Mouse (Mus musculus): ENCODE data around the gene Kank4. TPM values are rescaled to one million over a fixed set of nuclear protein-coding genes. Genes with fewer than 3 reads are reported as not detected.
A peak's percentile ranks its signal among the peaks of the same experiment; 100 is the strongest.

Gene Kank4
- polyA plus RNA-seq, 1 experiment from 2014 or later: 0.08 TPM

GRCm38 (mm10) chr4:98790721-98791120 lies 26.6 kb downstream of the Kank4 start:
- Histone ChIP-seq H3K36me3 (replicated peaks; ENCODE audit: insufficient read depth, low read length) (no peaks in the 10 kb centered on the region), H3K9ac (replicated peaks) (no peak overlapping the region)
- 59% methylated on average over 1 of the region's 1 CpGs for WGBS (ENCODE audit: insufficient replicate concordance)

GRCm38 (mm10) chr4:98789861-98790311 lies 27.5 kb downstream of the Kank4 start:
- DNase-seq (no peak), ATAC-seq (no peak)
- Histone ChIP-seq H3K9ac (replicated peaks) (no peak overlapping the region), H3K9me3 (ENCODE audit: low read length) (no peaks in the 10 kb centered on the region), H3K4me1 (ENCODE audit: insufficient read depth) (0 out of 2 replicates have a peak, but pooled peaks cover 2% of the 10 kb centered on the region), H3K4me3 (ENCODE audit: low read depth, low read length) (no peak overlapping the region), H3K27ac (ENCODE audit: low read depth) (no peak overlapping the region), H3K27me3 (ENCODE audit: insufficient read depth, low read length) (no peaks in the 10 kb centered on the region), H3K36me3 (replicated peaks; ENCODE audit: insufficient read depth, low read length) (no peaks in the 10 kb centered on the region), H3K4me2 (ENCODE audit: low read depth, low read length) (peak overlapping the region; percentile 45)
- WGBS (ENCODE audit: insufficient replicate concordance): 8% methylated on average over 10 of the region's 10 CpGs
- no peak for TF ChIP-seq EP300 (IDR thresholded peaks at IDR 0.05; ENCODE audit: low read depth)
- no peak for TF ChIP-seq CTCF (IDR thresholded peaks at IDR 0.05; ENCODE audit: low read depth)

More at GRCm38 (mm10) chr4:98790721-98791120, 26.6 kb downstream of the Kank4 start:
- Histone ChIP-seq H3K9me3 (ENCODE audit: low read length) (no peaks in the 10 kb centered on the region), H3K4me3 (ENCODE audit: low read depth, low read length) (no peak overlapping the region), H3K27me3 (ENCODE audit: insufficient read depth, low read length) (no peaks in the 10 kb centered on the region), H3K4me1 (ENCODE audit: insufficient read depth) (0 out of 2 replicates have a peak, but pooled peaks cover 2% of the 10 kb centered on the region), H3K27ac (ENCODE audit: low read depth) (no peak overlapping the region), H3K4me2 (ENCODE audit: low read depth, low read length) (no peak overlapping the region)
- no peak for ATAC-seq
- DNase-seq: no peak
- TF ChIP-seq CTCF (IDR thresholded peaks at IDR 0.05; ENCODE audit: low read depth): no peak
- no peak for TF ChIP-seq EP300 (IDR thresholded peaks at IDR 0.05; ENCODE audit: low read depth)

- TF ChIP-seq EP300 (IDR thresholded peaks at IDR 0.05; ENCODE audit: low read depth) (no peak), CTCF (IDR thresholded peaks at IDR 0.05; ENCODE audit: low read depth) (no peak)
- H3K4me1 ChIP-seq (ENCODE audit: insufficient read depth): 0 out of 2 replicates have a peak, but pooled peaks cover 2% of the 10 kb centered on the region
- H3K36me3 ChIP-seq (replicated peaks; ENCODE audit: insufficient read depth, low read length): no peaks in the 10 kb centered on the region
- peak overlapping the region; percentile 45 for H3K4me2 ChIP-seq (ENCODE audit: low read depth, low read length)
- no peak overlapping the region for H3K9ac ChIP-seq (replicated peaks)
- H3K27ac ChIP-seq (ENCODE audit: low read depth): no peak overlapping the region
- WGBS (ENCODE audit: insufficient replicate concordance): 67% methylated on average over 7 of the region's 7 CpGs
- H3K27me3 ChIP-seq (ENCODE audit: insufficient read depth, low read length): no peaks in the 10 kb centered on the region
- ATAC-seq (no peak), DNase-seq (no peak)
- no peak overlapping the region for H3K4me3 ChIP-seq (ENCODE audit: low read depth, low read length)
- no peaks in the 10 kb centered on the region for H3K9me3 ChIP-seq (ENCODE audit: low read length)
These were observed 28.1 kb downstream of the Kank4 start for GRCm38 (mm10) chr4:98789133-98789765.

GRCm38 (mm10) chr4:98786281-98786680 lies 31.1 kb downstream of the Kank4 start:
- WGBS (ENCODE audit: insufficient replicate concordance): 40% methylated on average over 3 of the region's 3 CpGs
- Histone ChIP-seq H3K27ac (ENCODE audit: low read depth) (no peak overlapping the region), H3K4me3 (ENCODE audit: low read depth, low read length) (no peak overlapping the region), H3K9ac (replicated peaks) (no peak overlapping the region), H3K4me1 (ENCODE audit: insufficient read depth) (0 out of 2 replicates have a peak, but pooled peaks cover 2% of the 10 kb centered on the region), H3K36me3 (replicated peaks; ENCODE audit: insufficient read depth, low read length) (no peaks in the 10 kb centered on the region), H3K4me2 (ENCODE audit: low read depth, low read length) (no peak overlapping the region), H3K9me3 (ENCODE audit: low read length) (no peaks in the 10 kb centered on the region), H3K27me3 (ENCODE audit: insufficient read depth, low read length) (no peaks in the 10 kb centered on the region)
- ATAC-seq (no peak), DNase-seq (no peak)
- TF ChIP-seq CTCF (IDR thresholded peaks at IDR 0.05; ENCODE audit: low read depth) (no peak), EP300 (IDR thresholded peaks at IDR 0.05; ENCODE audit: low read depth) (no peak)

- H3K4me3 ChIP-seq (ENCODE audit: low read depth, low read length): no peak overlapping the region
- H3K4me2 ChIP-seq (ENCODE audit: low read depth, low read length): no peak overlapping the region
- H3K27ac ChIP-seq (ENCODE audit: low read depth): no peak overlapping the region
- no peaks in the 10 kb centered on the region for H3K9me3 ChIP-seq (ENCODE audit: low read length)
- H3K36me3 ChIP-seq (replicated peaks; ENCODE audit: insufficient read depth, low read length): no peaks in the 10 kb centered on the region
- no peaks in the 10 kb centered on the region for H3K27me3 ChIP-seq (ENCODE audit: insufficient read depth, low read length)
- H3K4me1 ChIP-seq (ENCODE audit: insufficient read depth): 0 out of 2 replicates have a peak, but pooled peaks cover 2% of the 10 kb centered on the region
- no peak for ATAC-seq
- 40% methylated on average over 8 of the region's 8 CpGs for WGBS (ENCODE audit: insufficient replicate concordance)
- no peak overlapping the region for H3K9ac ChIP-seq (replicated peaks)
- no peak for DNase-seq
- no peak for TF ChIP-seq CTCF (IDR thresholded peaks at IDR 0.05; ENCODE audit: low read depth)
- no peak for TF ChIP-seq EP300 (IDR thresholded peaks at IDR 0.05; ENCODE audit: low read depth)
These were observed 31.5 kb downstream of the Kank4 start for GRCm38 (mm10) chr4:98785851-98786250.

- TF ChIP-seq EP300 (IDR thresholded peaks at IDR 0.05; ENCODE audit: low read depth): no peak
- no peak for TF ChIP-seq CTCF (IDR thresholded peaks at IDR 0.05; ENCODE audit: low read depth)
- ATAC-seq (no peak), DNase-seq (no peak)
- no peaks in the 10 kb centered on the region for H3K36me3 ChIP-seq (replicated peaks; ENCODE audit: insufficient read depth, low read length)
- no peaks in the 10 kb centered on the region for H3K9me3 ChIP-seq (ENCODE audit: low read length)
- no peaks in the 10 kb centered on the region for H3K27me3 ChIP-seq (ENCODE audit: insufficient read depth, low read length)
- no peak overlapping the region for H3K27ac ChIP-seq (ENCODE audit: low read depth)
- H3K4me3 ChIP-seq (ENCODE audit: low read depth, low read length): no peak overlapping the region
- no peaks in the 10 kb centered on the region for H3K4me1 ChIP-seq (ENCODE audit: insufficient read depth)
- H3K9ac ChIP-seq (replicated peaks): no peak overlapping the region
- 13% methylated on average over 16 of the region's 16 CpGs for WGBS (ENCODE audit: insufficient replicate concordance)
- no peak overlapping the region for H3K4me2 ChIP-seq (ENCODE audit: low read depth, low read length)
These were observed 39.1 kb downstream of the Kank4 start for GRCm38 (mm10) chr4:98778219-98778618.

Measured in liver, postnatal 0 days (tissue).